Mouse (Mus musculus) frontal cortex, adult 2 months (tissue): ENCODE results near the gene Samd14. TPM values are rescaled to one million over a fixed set of nuclear protein-coding genes. Genes with fewer than 3 reads are reported as not detected.
A peak's percentile ranks its signal among the peaks of the same experiment; 100 is the strongest.

Source experiments
- DNase-seq, 2 experiments: peaks; one replicate each; pipeline ENCODE4 v3.0.0; 2022; ENCODE audit warnings: low spot score in 1 of 2; ENCODE audit errors: extremely low spot score in 1 of 2
- polyA plus RNA-seq: library from polyadenylated mRNA; depleted of rRNA; stranded (reverse); fragments of >200 nt; gene quantifications from 2 replicates; pipeline ENCODE4 v1.2.3, GENCODE M21; 2012

Gene Samd14
- polyA plus RNA-seq, 1 experiment = 27.5 TPM

GRCm38 (mm10) chr11:94988780-94989561 is 20.7 kb upstream of the Samd14 start:
- no peak for DNase-seq

- DNase-seq = peak; percentile 81 to 91
Observed at GRCm38 (mm10) chr11:94989562-94990017, 20.1 kb upstream of the Samd14 start.

- DNase-seq = no peak
Observed at GRCm38 (mm10) chr11:94990102-94990748, 19.5 kb upstream of the Samd14 start.

GRCm38 (mm10) chr11:94990749-94991577 is 18.7 kb upstream of the Samd14 start, which contains the start of gene Ppp1r9b:
TSS of gene Ppp1r9b (plus strand) at chr11:94991035.
- peak; percentile 84 to 94 for DNase-seq

- no peak for DNase-seq
Observed at GRCm38 (mm10) chr11:94991641-94992479, 17.8 kb upstream of the Samd14 start.

- no peak for DNase-seq
Observed at GRCm38 (mm10) chr11:94992480-94992753, 17.3 kb upstream of the Samd14 start.

GRCm38 (mm10) chr11:94992754-94993606 is 16.7 kb upstream of the Samd14 start:
- no peak for DNase-seq

- DNase-seq = no peak
Observed at GRCm38 (mm10) chr11:94994208-94994814, 15.4 kb upstream of the Samd14 start.

- DNase-seq = no peak
Observed at GRCm38 (mm10) chr11:94994947-94995772, 14.5 kb upstream of the Samd14 start.

GRCm38 (mm10) chr11:94996101-94996500 is 13.6 kb upstream of the Samd14 start:
- no peak for DNase-seq

GRCm38 (mm10) chr11:94996984-94997383 is 12.7 kb upstream of the Samd14 start:
- no peak for DNase-seq

GRCm38 (mm10) chr11:94997596-94997995 is 12.1 kb upstream of the Samd14 start:
- DNase-seq = no peak

- peak in 1 of 2 experiments; percentile 64 for DNase-seq
Observed at GRCm38 (mm10) chr11:94998041-94998531, 11.6 kb upstream of the Samd14 start.

- no peak for DNase-seq
Observed at GRCm38 (mm10) chr11:95000128-95000527, 9.6 kb upstream of the Samd14 start.

GRCm38 (mm10) chr11:95000548-95000947 is 9.1 kb upstream of the Samd14 start:
- no peak for DNase-seq

GRCm38 (mm10) chr11:95001058-95001457 is 8.6 kb upstream of the Samd14 start:
- DNase-seq = peak in 1 of 2 experiments; percentile 83

- DNase-seq = no peak
Observed at GRCm38 (mm10) chr11:95001584-95002347, 7.9 kb upstream of the Samd14 start.
